Mouse (Mus musculus) lung, adult 2 months (tissue): ENCODE results near the gene Tpte.

Source experiments
- CTCF ChIP-seq: fragments of 200-500 bp; IDR thresholded peaks from 2 replicates; pipeline ENCODE4 v1.5.1; 2011; ENCODE audit warnings: mild to moderate bottlenecking, low read length, control low read depth; ENCODE audit not compliant: insufficient read depth
- POLR2A ChIP-seq: fragments of 200-500 bp; IDR thresholded peaks from 2 replicates; pipeline ENCODE4 v1.6.1; 2011; ENCODE audit warnings: low read depth, mild to moderate bottlenecking, control low read depth, low read length, borderline replicate concordance; ENCODE audit errors: extremely low read depth

DNA sequence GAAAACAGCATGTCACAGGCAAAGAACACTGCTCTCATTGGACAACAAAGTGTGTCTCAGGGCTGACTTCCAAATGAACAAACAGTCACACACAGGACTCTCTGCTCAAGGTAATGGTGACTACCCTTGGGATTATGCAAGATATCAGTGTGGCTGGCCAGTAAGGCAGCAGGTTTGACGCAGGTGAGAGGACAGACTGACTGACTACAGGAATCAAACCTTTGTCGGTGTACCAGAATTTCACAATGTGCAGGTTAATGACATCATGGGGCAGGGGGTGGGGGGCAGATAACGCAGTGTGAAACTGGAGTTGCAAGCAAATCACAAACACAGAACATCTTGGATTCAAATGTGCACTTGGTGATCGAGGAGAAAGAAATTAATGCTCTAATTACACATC is 117.4 kb downstream of the Tpte start:
- TF ChIP-seq CTCF (no peak), POLR2A (no peak)
